Mouse (Mus musculus) forebrain, embryonic 13.5 days (tissue): ENCODE data around the gene Gm5460. TPM values are rescaled to one million over a fixed set of nuclear protein-coding genes. Genes with fewer than 3 reads are reported as not detected.

Experiments
- ATAC-seq: fragments of 200-750 bp; cut with Nextera tagmentation; 2 replicates; pipeline ENCODE4 v1.8.0; 2017
- H3K27ac ChIP-seq: fragments of 300-500 bp; sonication (generic); 2 replicates; pipeline ENCODE4 v1.5.1; 2015; ENCODE audit warnings: inconsistent platforms, mild to moderate bottlenecking, moderate library complexity
- H3K27me3 ChIP-seq: fragments of 300-500 bp; sonication (generic); 2 replicates; pipeline ENCODE4 v1.6.1; 2015; ENCODE audit warnings: mild to moderate bottlenecking, inconsistent platforms
- H3K36me3 ChIP-seq: fragments of 300-500 bp; sonication (generic); 2 replicates; pipeline ENCODE4 v1.6.1; 2015; ENCODE audit warnings: mild to moderate bottlenecking, inconsistent platforms; ENCODE audit not compliant: poor library complexity, severe bottlenecking
- H3K4me1 ChIP-seq: fragments of 300-500 bp; sonication (generic); 2 replicates; pipeline ENCODE4 v1.6.1; 2015; ENCODE audit warnings: inconsistent platforms
- H3K4me2 ChIP-seq: fragments of 300-500 bp; sonication (generic); 2 replicates; pipeline ENCODE4 v1.6.1; 2015; ENCODE audit warnings: inconsistent platforms, mild to moderate bottlenecking, moderate library complexity
- H3K4me3 ChIP-seq: fragments of 300-500 bp; sonication (generic); 2 replicates; pipeline ENCODE4 v1.5.1; 2015; ENCODE audit warnings: mild to moderate bottlenecking, inconsistent platforms
- H3K9ac ChIP-seq: fragments of 300-500 bp; sonication (generic); 2 replicates; pipeline ENCODE4 v1.6.1; 2015; ENCODE audit warnings: mild to moderate bottlenecking, inconsistent platforms
- H3K9me3 ChIP-seq: fragments of 300-500 bp; sonication (generic); replicated peaks from 2 replicates; pipeline ENCODE4 v1.6.1; 2016; ENCODE audit warnings: inconsistent platforms
- WGBS: fragments of 180-500 bp; shearing (Covaris S2); methylation state at CpG from one replicate; pipeline ENCODE4 v1.1.7; 2015; 5-methylcytosine and 5-hydroxymethylcytosine counted together
- polyA plus RNA-seq: library from polyadenylated mRNA; unstranded; fragments of >200 nt; fragmentation: Nextera tagmentation; extraction: Ambion mirVana; gene quantifications from 2 replicates; pipeline ENCODE4 v1.2.1, GENCODE M21; 2015

The Gm5460 gene
- polyA plus RNA-seq, 1 experiment from 2014 or later = not detected

DNA sequence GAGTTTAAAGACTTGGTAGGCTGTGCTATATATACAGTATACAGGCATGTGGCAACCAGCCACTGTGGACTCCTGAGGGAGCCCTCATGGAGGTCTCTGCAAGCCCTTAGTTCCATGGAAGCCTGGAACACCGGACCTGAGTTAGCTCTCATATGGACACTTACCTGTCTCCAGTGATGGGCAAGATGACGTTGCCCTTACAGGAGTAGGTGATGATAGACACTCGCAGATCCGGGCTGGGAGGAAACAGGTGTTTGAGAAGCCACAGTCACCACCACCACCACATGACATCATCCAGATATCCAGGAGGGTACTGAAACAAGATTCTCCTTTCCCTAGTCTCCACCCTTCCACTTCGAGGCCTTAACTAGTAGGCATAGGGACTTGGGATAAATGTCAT is 14.2 kb upstream of the Gm5460 start:
- no peak for ATAC-seq
- WGBS = 90% methylated on average over 5 of the region's 5 CpGs
- no peaks in the 10 kb centered on the region for H3K27me3 ChIP-seq
- H3K9ac ChIP-seq = no peak overlapping the region
- H3K4me2 ChIP-seq = no peak overlapping the region
- H3K36me3 ChIP-seq = no peaks in the 10 kb centered on the region
- H3K9me3 ChIP-seq = no peaks in the 10 kb centered on the region
- no peak overlapping the region for H3K4me3 ChIP-seq
- H3K27ac ChIP-seq = no peak overlapping the region
- no peaks in the 10 kb centered on the region; the same call in 1 of the 2 replicates for H3K4me1 ChIP-seq

DNA sequence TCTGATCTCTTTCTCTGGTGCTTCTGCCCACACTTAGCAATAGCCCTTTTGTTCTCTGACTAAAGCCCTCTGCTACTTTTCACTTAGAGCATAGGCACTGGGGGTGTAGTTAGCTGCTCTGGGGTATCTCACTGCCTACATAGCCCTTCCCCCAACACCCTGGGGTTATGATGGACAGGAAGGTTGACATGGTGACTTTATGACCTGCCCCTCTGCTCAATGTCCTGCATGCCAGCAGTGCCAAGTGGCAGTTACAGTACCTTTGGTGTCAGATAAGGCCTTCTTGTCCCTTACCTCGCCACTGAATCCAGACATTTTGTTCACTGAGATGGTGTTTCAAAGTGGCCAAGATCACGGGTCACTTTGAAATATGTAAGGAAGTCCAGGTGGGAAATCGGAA is 1.5 kb upstream of the Gm5460 start, which contains the start of gene Gm30083:
Gene Gm30083, minus strand, starts transcription at position 120 of the 400 bp plus-strand sequence.
- no peak within 1 kb of the TSS for H3K27ac ChIP-seq
- no peaks in the 10 kb centered on the region for H3K36me3 ChIP-seq
- no peaks in the 10 kb centered on the region for H3K9me3 ChIP-seq
- H3K4me2 ChIP-seq = no peak within 1 kb of the TSS
- ATAC-seq = no peak
- no peak within 1 kb of the TSS for H3K4me3 ChIP-seq
- H3K27me3 ChIP-seq = no peaks in the 10 kb centered on the region
- WGBS = 94% methylated on average over 3 of the region's 3 CpGs
- H3K9ac ChIP-seq = no peak within 1 kb of the TSS
- H3K4me1 ChIP-seq = no peaks in the 10 kb centered on the region

DNA sequence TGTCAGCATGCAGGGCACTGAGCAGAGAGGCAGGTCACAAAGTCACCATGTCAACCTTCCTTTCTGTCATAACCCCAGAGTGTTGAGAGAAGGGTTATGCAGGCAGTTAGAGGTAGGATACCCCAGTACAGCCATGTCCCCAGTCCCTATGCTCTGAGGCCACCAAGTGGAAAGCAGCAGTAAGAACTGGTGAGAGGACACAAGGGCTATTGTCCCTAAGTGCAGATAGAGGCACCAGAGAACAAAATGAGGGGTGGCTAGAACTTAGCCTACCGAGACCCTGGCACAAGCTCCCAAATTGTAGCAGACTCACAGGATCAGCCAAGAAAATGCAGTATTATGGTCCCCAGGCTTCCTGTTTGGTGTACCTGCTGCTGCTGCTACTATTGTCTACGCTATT is 380 bp downstream of the Gm5460 start:
- H3K4me1 ChIP-seq = no peaks in the 10 kb centered on the region
- H3K9me3 ChIP-seq = no peaks in the 10 kb centered on the region
- H3K4me2 ChIP-seq = no peak overlapping the region
- H3K27ac ChIP-seq = no peak overlapping the region
- WGBS = 88% methylated on average over 2 of the region's 2 CpGs
- no peak overlapping the region for H3K9ac ChIP-seq
- no peak for ATAC-seq
- H3K27me3 ChIP-seq = no peaks in the 10 kb centered on the region
- H3K36me3 ChIP-seq = no peaks in the 10 kb centered on the region
- H3K4me3 ChIP-seq = no peak overlapping the region

DNA sequence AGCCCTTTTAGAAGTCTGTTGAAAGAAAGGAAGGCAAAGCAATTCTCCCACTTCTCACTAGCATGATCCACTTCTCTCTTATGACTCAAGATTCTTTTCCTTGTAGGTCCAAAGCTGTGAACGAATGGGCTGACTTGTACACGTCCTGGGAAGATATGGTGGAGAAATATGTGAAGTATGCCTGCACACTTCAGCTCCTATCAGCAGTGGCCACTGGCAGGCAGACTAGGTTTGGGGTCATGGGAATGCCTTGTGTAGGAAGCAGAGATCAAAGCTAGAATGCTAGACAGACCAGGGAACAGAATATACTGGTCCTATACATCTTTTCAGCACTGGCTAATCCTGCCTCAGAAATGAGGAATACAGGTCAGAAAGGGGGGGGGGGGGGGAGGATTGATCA is 10.2 kb downstream of the Gm5460 start:
- Histone ChIP-seq H3K36me3 (no peaks in the 10 kb centered on the region), H3K27me3 (no peaks in the 10 kb centered on the region), H3K4me1 (no peaks in the 10 kb centered on the region), H3K4me3 (no peak overlapping the region), H3K27ac (no peak overlapping the region), H3K9me3 (0 out of 2 replicates have a peak, but pooled peaks cover 5% of the 10 kb centered on the region), H3K4me2 (no peak overlapping the region), H3K9ac (no peak overlapping the region)
- 76% methylated on average over 2 of the region's 2 CpGs for WGBS
- ATAC-seq = no peak

DNA sequence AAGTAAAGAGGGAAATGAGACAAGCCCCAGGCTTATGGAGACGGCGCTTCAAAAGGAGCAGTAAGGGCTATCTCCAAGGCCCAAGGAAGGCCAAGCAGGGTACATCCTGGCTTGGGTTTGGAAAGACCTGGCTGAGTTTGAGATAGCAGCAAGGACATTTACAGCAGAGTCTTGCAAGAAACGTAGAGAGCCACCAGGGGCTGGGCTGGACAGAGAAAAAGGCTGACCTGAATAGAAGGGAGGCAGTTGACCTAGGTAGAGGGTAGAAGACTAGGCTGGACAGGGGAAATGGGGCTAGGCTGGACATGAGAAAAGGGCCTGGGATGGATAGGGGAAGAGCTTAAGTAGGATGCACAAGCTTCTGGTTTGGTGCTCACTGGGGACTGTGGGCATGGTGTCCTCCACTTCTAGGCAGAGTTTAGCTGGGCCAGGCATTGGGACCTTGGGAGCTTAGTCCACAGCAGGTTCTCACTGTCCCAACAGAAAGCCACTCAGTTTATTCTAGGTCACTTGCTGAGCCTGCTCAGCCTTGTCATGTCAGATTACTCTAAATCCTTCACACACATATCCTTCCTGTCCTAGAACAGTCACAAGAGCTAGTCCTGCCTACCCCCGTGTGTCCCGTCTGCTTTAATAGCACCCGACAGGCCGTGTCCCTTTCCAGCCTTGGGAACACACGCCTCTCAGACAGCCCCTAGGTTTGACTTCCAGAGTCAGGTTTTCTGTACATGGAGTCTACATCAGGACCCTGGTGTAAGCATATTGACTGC is 17.5 kb downstream of the Gm5460 start:
- Histone ChIP-seq H3K27me3 (no peaks in the 10 kb centered on the region), H3K36me3 (no peaks in the 10 kb centered on the region), H3K4me2 (no peak overlapping the region), H3K9me3 (no peaks in the 10 kb centered on the region), H3K9ac (no peak overlapping the region), H3K4me3 (no peak overlapping the region), H3K27ac (no peak overlapping the region), H3K4me1 (no peaks in the 10 kb centered on the region)
- 89% methylated on average over 8 of the region's 8 CpGs for WGBS
- ATAC-seq = no peak

DNA sequence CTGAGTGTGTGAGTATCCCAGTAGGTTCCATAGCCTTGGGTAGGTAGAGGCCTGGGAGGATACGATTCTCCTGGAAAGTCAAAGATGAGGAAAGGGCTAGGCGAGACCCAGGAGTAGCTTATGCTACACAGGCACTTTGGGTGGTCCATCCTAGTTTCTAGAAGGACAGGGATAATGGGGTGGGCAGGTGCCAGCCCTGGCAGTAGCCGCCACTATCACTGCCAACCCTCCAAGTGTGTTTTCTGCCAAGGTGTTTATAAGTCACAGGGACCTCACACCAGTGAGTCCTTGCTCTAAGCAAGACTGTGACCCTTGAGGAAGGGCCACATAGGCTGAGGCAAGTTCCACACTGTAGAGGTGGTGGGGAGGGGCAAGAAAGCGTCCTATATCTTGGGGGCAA is 24.7 kb downstream of the Gm5460 start:
- Histone ChIP-seq H3K4me2 (no peak overlapping the region), H3K9me3 (no peaks in the 10 kb centered on the region)

DNA sequence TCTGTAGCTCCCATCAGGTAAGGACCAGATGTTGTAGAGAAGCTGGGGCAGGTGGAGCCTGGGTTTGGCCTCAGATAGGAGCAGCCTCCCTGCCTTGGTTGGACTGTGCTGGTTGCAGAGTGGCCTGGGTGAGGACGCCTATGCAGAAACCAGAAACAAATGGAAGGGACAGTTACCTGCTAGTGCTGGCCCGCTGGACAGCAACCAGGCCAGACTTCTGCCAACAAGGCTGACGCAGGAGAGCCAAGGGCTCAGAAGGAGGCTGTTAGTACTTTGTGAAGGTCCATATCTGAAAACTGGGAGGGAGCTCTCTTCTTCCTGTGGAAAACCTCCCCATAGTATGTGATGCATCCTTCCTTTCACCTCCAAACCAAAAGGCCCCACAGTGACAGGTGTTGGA is 26.8 kb downstream of the Gm5460 start:
- H3K9me3 ChIP-seq = no peaks in the 10 kb centered on the region

More for the DNA sequence above, 24.7 kb downstream of the Gm5460 start:
- Histone ChIP-seq H3K27ac (no peak overlapping the region), H3K4me1 (no peaks in the 10 kb centered on the region), H3K9ac (no peak overlapping the region), H3K4me3 (no peak overlapping the region), H3K27me3 (no peaks in the 10 kb centered on the region), H3K36me3 (no peaks in the 10 kb centered on the region)
- ATAC-seq = no peak
- 84% methylated on average over 4 of the region's 4 CpGs for WGBS

DNA sequence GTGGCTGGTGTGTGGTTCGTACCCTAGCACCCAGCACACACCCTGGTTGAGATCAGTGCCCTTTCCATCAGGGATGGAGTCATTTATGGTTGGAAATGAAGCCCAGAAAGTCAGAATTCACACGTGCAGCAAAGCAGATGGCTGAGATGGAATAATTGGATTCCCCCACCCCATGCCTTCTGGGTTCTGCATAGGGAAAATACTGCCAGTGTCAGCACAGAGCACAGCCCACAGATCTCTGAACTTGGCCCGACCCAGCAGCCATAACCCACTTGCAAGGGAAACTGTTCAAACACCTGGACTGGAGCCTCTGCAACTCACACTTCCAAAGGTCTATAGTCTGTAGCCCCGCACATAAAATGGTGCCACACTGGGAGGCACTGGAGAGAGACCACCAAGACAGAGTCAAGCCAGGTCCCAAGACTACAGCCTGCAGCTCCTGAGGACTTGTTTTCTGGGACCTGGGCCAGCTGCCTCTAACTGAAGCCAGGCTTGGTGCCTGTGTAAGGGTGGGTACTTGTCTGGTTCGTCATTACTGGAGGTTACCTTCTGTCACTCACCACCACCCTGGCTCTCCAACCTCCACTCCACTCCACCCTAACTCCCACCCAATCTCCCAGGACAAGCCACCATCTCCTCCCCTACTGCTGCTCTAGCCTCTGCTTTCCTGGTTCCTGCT is 33.7 kb downstream of the Gm5460 start:
- no peak overlapping the region for H3K27ac ChIP-seq
- H3K36me3 ChIP-seq = no peaks in the 10 kb centered on the region
- H3K4me3 ChIP-seq = no peak overlapping the region
- no peak overlapping the region for H3K4me2 ChIP-seq
- H3K27me3 ChIP-seq = no peaks in the 10 kb centered on the region
- no peaks in the 10 kb centered on the region for H3K9me3 ChIP-seq
- ATAC-seq = peak; percentile 59; the same call in 1 of the 2 replicates
- H3K4me1 ChIP-seq = no peaks in the 10 kb centered on the region
- 68% methylated on average over 5 of the region's 5 CpGs for WGBS
- H3K9ac ChIP-seq = no peak overlapping the region

More for the DNA sequence above, 26.8 kb downstream of the Gm5460 start:
- WGBS = 74% methylated on average over 3 of the region's 3 CpGs
- H3K4me3 ChIP-seq = no peak overlapping the region
- no peaks in the 10 kb centered on the region for H3K36me3 ChIP-seq
- no peaks in the 10 kb centered on the region for H3K27me3 ChIP-seq
- no peak overlapping the region for H3K4me2 ChIP-seq
- H3K27ac ChIP-seq = no peak overlapping the region
- no peak overlapping the region for H3K9ac ChIP-seq
- H3K4me1 ChIP-seq = no peaks in the 10 kb centered on the region
- ATAC-seq = no peak

DNA sequence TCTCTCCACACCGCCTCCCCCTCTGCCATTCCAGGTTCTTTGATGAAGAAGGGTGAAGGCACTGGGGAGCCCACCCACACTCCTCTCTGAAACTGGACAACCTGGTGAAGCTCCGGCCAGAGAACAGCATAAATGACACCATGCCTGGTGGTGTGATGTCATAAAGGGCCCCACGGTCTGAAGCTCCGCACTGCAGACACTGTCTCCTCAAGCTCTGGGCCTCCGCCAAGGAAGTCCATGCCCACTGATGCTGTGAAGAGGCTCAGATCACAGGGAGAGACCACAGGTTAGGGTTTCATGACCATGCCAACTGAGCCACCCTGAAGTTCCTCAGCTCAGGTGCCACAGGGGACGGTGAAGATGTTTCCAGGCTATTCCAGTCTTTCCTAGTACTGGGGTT is 36.0 kb downstream of the Gm5460 start, which contains the start of gene Antxrl:
Gene Antxrl, plus strand, starts transcription at position 192 of the 400 bp plus-strand sequence.
- 88% methylated on average over 6 of the region's 6 CpGs for WGBS
- H3K9me3 ChIP-seq = no peaks in the 10 kb centered on the region
- H3K4me1 ChIP-seq = no peaks in the 10 kb centered on the region
- H3K36me3 ChIP-seq = no peaks in the 10 kb centered on the region
- H3K4me2 ChIP-seq = no peak within 1 kb of the TSS
- no peak for ATAC-seq
- H3K27me3 ChIP-seq = no peaks in the 10 kb centered on the region
- H3K4me3 ChIP-seq = no peak within 1 kb of the TSS
- H3K9ac ChIP-seq = no peak within 1 kb of the TSS
- no peak within 1 kb of the TSS for H3K27ac ChIP-seq

DNA sequence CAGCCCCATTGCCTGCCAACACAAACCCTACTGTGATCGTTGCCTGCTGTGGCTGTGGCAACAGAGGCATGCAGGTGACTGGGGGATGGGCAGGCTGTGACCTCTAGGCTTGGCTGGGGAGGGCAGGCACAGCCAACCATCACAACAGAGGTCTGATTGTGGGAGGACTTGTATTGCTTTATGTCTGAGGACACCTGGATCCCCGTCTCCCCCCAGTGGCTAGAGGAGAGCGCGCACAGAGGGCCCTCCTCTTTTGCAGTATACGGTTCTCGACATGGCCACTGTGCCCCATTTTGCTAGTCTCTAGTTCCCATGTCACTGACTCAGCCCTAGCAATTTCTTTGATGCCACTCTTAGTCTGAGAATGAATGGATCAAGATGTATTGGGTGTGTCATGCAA is 55.1 kb downstream of the Gm5460 start:
- WGBS = 69% methylated on average over 6 of the region's 6 CpGs

DNA sequence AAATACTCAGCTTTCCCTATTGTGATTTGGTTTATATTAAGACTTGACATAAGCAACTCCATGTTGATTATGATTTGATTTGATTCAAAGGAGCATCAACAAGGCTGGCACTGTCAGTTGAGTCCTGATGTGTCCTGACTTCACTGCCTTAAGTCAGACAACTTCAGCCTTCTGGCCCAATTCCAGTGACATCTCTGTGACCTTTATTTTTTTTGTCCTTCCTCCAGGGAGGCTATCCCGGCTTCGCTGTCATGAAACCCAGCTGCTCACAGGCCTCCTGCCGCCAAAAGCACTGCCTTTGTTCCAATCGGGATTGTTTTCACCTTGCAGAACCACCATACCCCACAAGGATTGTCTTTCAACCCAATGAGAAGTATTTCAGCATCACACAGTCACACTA is 58.8 kb downstream of the Gm5460 start:
- WGBS = 43% methylated on average over 4 of the region's 4 CpGs

More for the DNA sequence above, 55.1 kb downstream of the Gm5460 start:
- ATAC-seq = no peak
- Histone ChIP-seq H3K27ac (no peak overlapping the region), H3K4me1 (no peaks in the 10 kb centered on the region), H3K9me3 (no peaks in the 10 kb centered on the region), H3K9ac (no peak overlapping the region), H3K4me2 (no peak overlapping the region), H3K27me3 (no peaks in the 10 kb centered on the region), H3K4me3 (no peak overlapping the region), H3K36me3 (no peaks in the 10 kb centered on the region)

DNA sequence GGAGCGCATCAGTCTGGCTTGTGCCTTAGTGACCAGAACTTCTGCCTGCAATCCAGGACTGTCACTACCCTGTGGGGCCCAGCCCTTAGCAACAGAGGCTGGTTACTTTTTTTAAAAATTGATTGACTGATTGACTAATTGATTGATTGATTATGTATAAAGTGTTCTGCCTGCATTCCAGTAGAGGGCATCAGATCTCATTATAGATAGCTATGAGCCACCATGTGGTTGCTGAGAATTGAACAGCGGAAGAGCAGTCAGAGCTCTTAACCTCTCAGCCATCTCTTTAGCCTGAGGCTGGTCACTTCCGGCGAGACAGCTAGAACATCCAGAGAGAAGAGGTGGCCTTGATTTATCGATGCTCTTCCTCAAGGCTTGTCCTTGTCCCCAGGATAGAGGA is 60.7 kb downstream of the Gm5460 start:
- H3K27ac ChIP-seq = no peak overlapping the region
- no peak overlapping the region for H3K4me2 ChIP-seq
- WGBS = 83% methylated on average over 5 of the region's 5 CpGs
- H3K27me3 ChIP-seq = peaks cover 2% of the 10 kb centered on the region; the same call in 1 of the 2 replicates
- H3K9ac ChIP-seq = no peak overlapping the region
- H3K36me3 ChIP-seq = no peaks in the 10 kb centered on the region
- no peaks in the 10 kb centered on the region for H3K4me1 ChIP-seq
- H3K9me3 ChIP-seq = no peaks in the 10 kb centered on the region
- no peak overlapping the region for H3K4me3 ChIP-seq
- no peak for ATAC-seq

More for the DNA sequence above, 58.8 kb downstream of the Gm5460 start:
- Histone ChIP-seq H3K9me3 (no peaks in the 10 kb centered on the region), H3K4me2 (no peak overlapping the region), H3K4me1 (no peaks in the 10 kb centered on the region), H3K27me3 (no peaks in the 10 kb centered on the region; the same call in 1 of the 2 replicates), H3K36me3 (no peaks in the 10 kb centered on the region), H3K4me3 (no peak overlapping the region), H3K27ac (no peak overlapping the region), H3K9ac (no peak overlapping the region)
- no peak for ATAC-seq
